Mouse (Mus musculus) olfactory bulb, adult 2 months (tissue): ENCODE measurements around the gene Gm867.
A peak's percentile ranks its signal among the peaks of the same experiment; 100 is the strongest.

ENCODE experiments used
- CTCF ChIP-seq: fragments of 200-500 bp; IDR thresholded peaks from 2 replicates; pipeline ENCODE4 v1.5.1; 2012; ENCODE audit warnings: low read depth, mild to moderate bottlenecking, low read length, moderate library complexity; ENCODE audit not compliant: insufficient read depth
- POLR2A ChIP-seq: fragments of 200-500 bp; IDR thresholded peaks from 2 replicates; pipeline ENCODE4 v1.6.1; 2012; ENCODE audit warnings: mild to moderate bottlenecking, low read depth, low read length, moderate library complexity; ENCODE audit not compliant: insufficient read depth

DNA sequence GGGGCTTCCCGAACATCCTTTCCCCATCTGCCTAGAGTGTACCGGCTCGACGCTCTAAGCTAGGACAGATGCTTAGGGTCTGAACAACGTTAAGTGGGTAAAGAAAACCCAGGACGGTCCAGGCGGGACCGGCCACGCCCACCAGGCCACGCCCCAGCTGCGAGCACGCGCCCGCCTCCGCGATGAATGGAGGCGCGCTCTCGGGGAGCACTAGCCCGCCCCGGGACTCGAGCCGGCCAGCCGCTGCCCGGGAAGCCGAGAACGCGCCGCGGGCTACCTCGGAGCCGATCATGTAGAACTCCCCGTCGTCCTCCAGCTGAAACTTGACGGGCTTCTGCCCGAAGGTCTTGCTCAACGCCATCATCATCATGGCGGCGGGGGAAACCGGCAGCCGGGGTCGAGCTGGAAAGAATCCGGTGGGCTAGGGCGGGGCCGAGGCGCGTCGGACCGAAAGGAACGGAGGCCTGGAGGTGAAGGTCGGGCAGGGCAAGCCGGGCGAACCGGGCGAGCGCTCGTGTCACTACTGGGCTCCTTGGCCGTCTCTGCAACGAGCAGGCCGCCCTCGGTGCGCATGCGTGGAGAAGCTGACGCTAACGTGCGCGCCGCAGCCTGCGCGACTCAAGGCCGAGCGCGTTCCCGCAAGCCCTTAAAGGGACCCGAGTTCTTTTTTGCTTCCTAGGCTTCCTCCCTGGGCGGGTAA lies 19.3 kb downstream of the Gm867 start, which contains the start of gene Smarcb1:
- TF ChIP-seq CTCF = no peak
- TF ChIP-seq POLR2A = peak; percentile 92
